Mouse (Mus musculus): ENCODE measurements around the gene Sfmbt2. TPM values are rescaled to one million over a fixed set of nuclear protein-coding genes. Genes with fewer than 3 reads are reported as not detected.
A peak's percentile ranks its signal among the peaks of the same experiment; 100 is the strongest.

Sfmbt2 gene
- total RNA-seq, 4 experiments from 2014 or later, result 0.12 to 0.35 (median 0.32) TPM

DNA sequence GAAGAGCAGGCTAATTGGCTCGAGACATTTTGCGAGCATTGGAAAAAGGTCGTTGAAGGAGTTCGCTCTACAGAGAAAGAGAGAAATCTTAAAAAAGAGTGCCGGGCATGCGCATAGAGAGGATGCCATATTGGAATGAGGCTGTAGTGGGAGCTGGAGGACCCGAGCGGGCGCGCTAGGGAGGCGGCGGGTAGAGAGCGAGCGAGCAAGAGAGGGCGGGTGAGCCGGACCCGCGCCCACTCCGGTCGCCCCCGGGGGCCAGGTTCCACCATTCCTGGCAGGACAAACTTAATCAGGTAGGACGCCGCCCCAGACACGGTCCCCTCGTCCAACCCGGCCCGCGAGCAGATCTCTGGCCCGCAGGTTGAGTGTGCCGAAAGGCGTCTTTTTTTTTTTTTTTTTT lies 2.0 kb downstream of the Sfmbt2 start:
- peak; percentile 29 for DNase-seq (ENCODE audit: low spot score)

DNA sequence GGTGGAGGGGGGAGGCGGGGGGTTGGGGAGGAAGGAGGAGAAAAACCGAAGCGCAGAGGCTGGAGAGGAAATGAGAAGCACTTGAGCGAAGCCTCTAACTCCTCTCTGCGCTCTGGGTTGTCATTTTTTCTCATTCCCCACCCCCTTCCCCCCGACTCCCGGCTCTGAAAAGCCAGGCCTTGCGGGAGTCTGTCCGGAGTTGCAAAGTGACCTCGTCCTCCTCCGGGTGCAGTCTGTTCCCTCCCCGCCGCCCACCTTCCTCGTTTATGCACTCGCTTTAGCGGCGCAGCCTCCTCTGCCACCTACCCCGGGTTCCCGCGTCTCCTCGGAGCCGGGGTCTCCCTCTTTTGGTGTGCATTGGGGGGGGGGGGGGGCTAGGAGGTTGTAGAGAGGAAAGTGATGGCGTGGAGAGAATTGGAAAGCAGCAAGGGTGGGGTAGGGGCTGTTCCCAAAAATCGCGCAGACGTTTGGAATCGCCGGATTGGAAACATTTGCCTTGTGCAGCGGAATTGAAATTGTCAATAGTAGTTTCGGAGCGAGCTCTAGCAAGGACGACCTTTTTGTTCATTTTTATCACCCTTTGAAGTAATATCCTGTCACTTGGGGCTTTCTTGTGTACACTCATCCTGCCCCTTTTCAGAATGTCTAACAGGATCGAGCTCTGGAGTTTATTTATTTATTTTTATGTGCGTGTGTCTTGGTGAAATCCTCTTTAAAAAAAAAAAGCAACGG lies 2.6 kb downstream of the Sfmbt2 start:
- no peak for DNase-seq (ENCODE audit: low spot score)

DNA sequence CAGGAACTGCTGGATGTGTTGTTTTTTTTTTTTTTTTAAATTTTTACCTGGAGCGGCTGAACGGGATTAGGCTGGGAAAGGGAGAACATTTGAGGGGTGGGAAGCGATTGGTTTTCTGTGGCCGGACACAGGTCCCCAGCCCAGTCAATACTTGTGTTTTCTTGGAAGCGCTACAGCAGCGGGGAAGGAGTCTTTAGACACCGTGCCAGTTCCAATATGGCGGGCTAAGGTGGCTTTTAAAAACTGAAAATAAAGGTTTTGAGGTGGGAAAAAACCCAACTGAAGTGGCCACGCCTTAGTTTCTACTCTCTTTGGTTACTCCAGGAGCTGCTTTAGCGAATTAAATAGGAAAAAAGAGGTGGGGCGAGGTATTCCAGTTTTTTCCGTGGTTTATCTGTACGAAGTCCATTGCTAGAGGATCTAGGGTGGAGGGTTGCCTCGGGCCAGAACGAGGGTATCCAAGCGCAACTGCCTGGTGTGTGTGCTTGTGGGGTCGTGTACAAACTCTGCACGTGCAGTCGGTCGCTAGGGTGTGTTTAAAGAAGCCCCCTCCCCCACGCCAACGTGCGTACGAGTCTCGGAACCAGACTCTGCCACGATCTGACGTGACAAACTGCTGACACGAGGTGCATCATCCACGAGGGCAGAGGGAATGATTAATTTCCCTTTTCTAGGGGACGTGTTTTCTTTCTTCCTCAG lies 3.3 kb downstream of the Sfmbt2 start:
- no peak for DNase-seq (ENCODE audit: low spot score)

DNA sequence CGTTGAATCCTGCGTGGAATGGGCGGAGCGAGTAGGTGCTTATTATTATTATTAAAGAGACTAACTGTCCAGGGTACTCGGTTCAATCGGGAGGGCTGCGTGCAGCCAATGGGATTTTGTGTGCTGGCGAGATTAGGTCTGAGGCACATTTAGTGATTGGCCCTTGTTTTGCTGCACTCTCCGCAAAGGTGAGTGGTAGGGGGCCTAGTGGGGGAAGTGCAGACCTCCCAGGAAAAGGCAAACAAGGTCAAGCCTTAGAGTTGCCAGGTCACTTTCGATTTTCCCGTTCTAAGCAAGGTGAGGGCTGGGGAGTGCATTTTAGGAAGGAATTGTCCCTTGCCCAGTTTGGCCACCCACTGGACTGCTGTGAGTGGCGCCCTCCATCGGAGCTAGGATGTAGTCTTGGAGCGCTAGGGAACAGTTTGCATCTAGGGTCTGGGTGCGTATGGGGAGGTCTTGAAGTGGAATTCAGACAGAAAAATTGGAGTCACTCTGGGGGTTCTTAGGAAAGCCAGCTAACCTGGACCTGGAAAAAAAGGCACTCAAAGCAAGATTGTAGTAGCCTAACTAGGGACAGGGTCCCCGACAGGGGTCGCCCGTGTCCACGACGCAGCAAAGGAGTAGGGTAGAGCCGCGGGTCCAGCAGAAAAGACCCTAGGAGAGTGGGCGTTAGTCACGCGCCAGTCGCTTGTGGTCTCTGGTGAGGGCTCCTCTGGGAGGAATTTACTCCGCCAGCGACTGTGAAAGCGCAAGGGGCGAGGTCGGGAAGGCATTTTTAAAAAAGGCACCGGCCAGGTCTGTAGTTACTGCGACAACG lies 4.1 kb downstream of the Sfmbt2 start:
- no peak for DNase-seq (ENCODE audit: low spot score)

DNA sequence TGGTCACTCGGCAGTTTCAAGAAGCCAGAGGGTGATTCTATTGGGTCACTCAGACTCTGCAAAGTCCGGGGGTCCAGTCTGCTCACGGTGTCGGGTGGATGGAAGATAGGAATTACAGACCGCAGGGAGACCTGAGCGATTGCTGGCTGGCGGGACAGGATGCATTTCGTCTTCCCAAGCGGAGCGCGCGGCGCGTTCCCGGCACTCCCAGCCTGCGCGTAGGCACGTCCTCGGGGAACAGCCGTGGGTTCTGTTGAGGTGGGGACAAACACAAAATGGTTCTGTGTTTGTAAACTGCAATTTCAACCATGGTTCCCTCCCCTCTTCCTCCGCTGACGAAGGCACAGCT lies 4.7 kb downstream of the Sfmbt2 start:
- no peak for DNase-seq (ENCODE audit: low spot score)

DNA sequence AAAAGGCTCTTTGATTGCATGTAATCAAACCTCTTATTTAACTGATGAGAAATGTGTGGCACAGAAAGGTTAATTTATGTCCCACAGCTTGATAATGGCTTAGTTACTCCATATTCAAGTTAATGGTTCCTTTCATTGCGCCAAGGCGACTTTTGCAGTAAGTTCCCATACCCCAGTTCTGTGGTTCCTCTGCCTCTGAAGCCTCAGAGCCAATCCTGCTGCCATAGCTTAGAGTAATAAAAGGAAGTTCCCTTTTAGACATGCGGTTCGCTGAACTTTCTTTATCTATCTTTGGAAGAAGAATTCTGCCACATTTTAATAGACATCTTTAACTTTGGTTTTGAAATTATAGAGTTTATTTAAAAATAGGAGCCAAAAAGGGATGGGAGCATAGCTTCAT lies 19.7 kb downstream of the Sfmbt2 start:
- no peak for DNase-seq (ENCODE audit: low spot score)

DNA sequence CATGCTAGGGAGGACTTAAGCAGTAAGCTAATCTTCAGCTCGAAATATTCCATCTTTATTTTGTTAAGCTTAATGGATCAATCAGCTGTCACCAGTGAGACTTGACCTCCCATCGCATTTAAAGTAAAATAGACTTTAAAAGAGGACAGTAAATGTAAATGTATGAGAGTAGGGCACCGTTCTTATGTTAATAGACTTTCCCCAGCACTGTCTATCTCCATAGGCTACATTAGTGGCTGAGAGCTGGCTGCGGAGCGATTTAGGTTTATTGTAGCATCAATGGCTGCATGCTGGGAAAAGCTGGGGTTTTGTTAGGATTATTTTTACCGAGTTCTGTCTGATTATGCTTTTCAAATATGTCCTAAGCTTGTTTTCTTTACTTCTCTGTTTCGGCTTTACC lies 20.5 kb downstream of the Sfmbt2 start:
- no peak for DNase-seq (ENCODE audit: low spot score)

DNA sequence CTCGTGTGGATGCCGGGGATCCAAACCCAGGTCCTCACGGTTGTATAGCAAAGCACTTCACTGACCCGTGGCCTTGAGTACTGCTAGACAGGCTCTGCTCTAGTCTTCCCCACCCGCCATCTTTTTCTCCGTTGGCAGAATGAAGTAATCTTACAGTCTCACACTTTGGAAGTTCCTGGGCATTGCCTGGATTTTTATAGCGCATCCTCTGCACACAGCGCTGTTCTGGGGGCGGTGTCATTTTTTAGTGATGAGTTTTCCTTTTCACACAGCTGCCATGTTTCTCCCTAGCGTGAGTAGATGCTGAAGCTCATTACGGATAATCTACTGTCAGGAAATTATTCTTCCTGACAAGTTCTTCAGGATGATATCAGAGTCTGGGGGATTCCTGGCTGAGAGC lies 24.8 kb downstream of the Sfmbt2 start:
- no peak for DNase-seq (ENCODE audit: low spot score)

DNA sequence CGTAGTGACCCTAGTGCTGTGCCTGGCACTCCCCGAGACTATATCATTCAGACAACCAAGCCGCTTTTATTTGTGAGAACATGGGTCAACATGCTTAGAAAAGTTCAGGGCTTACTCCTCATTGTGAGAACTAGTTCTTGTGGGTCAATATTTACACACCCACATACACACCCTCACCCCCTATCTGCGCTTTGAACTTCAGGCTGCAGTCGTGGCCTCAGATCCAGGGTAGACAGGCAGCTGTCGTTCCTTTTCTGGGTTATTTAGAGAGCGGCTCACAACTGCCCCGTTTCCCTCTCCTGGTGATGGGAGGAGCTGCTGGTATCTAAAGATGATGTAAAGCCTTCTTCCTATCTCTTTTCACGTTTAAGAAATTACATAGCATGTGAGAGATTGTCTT lies 27.5 kb downstream of the Sfmbt2 start:
- DNase-seq (ENCODE audit: low spot score), result no peak

DNA sequence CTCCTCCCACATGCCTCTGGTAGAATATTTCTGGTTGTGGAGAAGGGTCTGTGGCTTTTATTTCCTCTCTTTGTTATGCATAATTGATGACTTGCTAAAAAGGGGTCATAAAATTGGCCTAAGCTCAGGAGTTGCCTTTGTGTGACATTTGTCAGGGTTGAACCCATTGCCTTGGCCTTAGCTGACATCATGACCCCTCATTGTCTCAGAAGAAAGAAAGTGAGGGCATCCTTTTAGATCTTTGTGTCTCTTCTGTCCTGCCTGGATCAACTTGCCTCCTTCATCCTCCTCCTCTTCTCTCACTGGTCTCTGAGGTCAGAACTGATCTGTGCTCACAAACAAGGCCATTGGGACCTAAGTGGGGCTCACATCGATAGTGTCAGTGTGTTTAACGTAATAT lies 35.8 kb downstream of the Sfmbt2 start:
- no peak for DNase-seq (ENCODE audit: low spot score)

DNA sequence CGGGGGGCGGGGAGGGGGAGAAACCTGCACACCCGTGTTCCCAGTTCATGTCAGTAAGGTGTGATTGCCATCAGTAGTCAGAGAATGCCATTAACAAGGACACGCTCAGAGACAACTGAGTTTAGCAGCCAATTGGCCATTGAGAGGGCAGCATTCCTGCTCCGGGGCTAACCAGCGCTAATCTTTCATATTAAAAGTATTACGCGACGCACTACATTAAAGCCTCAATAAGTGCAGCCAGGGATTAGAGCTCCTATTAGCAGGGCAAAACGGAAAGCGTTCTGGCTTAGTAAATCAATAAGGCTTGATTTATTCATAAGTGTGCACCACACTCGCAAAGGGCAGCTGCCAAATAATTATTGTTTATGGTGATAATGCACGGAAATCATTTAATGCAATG lies 39.1 kb downstream of the Sfmbt2 start:
- no peak for DNase-seq (ENCODE audit: low spot score)

DNA sequence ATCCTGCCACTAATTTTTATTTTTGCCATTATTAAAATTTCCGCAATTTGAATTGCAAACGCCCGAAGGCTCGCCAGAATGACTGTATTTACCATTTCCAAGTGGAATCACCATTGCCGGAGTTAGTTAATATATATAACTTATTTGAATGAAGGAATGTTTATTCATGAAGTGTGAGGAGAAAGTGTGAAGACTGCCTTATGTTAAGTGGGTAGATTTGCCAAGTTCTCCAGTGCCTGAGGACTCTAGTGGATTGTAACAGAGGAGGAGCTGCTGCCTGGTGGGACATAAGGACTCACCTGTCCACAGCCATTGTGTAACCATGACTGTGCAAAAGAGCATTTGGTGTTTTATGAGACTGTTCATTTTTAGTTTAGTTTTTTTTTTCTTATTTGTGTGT lies 39.8 kb downstream of the Sfmbt2 start:
- DNase-seq (ENCODE audit: low spot score), result no peak

DNA sequence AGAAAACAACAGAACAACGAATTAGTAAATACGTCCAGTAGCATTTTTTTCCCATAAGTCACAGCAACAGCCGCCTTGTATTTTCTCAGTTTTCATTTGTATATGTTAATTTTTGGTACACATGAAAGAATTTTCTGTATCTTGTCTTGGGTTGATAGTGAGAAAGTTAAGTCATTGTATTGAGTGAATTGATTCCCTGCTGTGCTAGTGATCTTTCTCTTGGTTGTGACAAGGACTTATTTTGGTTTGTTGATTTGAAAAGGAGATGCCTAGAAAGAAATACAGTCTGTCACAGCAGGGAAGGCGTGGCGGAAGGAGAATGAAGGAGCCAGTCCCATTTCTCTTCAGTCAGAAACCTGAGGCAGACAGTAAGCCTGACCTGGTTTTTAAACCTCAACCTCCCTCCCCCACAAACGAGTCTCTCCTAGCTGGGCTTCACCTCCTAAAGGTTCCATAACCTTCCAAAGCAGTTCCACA lies 50.7 kb downstream of the Sfmbt2 start:
- no peak for DNase-seq (ENCODE audit: low spot score)

DNA sequence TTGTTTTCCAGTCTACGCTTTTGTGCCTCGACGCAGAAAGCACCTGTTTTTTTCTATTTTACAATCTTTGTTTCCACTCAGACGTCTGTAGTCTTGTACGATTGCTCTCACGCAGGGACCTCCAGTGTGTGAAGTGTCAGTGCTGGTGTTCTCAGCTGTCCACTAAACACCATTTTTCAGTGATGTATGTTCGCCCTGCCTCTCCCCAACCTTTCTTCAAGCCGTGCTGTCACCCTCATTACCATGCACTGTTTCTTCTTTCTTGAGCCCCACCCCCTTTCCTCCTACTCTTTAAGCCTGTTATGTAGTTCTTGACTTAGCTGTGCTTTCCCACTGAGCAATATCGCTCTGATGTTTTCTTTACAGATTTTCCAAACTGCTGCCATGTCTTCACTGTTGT lies 67.0 kb downstream of the Sfmbt2 start:
- DNase-seq (ENCODE audit: low spot score), result no peak

DNA sequence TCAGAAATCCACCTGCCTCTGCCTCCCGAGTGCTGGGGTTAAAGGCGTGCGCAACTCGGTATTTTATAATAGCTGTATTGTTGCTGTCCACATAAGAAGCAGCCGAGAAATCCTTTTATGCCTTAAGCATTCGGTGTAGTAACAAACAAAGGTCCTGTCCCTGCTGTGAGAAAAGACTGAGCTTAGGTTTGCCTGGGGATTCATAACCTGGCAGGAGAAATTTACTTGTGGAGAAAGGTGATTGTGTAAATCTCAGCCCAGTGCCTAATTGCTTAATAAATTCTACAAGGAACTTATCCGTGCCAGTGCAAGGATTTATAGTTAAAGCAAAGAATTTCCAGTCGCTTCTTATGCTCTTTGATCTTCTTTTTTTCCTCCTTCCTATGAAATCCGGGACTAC lies 71.5 kb downstream of the Sfmbt2 start:
- no peak for DNase-seq (ENCODE audit: low spot score)

DNA sequence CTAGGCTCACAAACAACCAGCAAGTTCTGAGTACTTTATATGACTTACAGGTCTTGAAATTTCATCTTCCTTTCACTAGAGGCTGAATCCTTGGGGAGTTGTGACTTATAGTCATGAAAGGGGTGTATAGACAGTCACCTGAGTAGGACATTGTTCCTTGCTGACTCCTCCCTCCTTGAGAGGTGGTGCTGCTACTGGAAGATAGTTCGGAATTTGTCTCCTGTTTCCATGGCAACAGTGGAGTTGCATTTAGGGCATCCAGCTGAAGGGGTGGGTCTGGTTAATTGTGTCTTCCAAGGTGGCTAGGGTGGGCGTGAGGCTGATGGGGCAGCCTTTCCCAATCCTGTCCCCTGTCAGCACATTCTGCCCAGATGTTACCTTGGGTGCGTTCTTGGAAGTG lies 83.3 kb downstream of the Sfmbt2 start:
- DNase-seq (ENCODE audit: low spot score), result no peak

DNA sequence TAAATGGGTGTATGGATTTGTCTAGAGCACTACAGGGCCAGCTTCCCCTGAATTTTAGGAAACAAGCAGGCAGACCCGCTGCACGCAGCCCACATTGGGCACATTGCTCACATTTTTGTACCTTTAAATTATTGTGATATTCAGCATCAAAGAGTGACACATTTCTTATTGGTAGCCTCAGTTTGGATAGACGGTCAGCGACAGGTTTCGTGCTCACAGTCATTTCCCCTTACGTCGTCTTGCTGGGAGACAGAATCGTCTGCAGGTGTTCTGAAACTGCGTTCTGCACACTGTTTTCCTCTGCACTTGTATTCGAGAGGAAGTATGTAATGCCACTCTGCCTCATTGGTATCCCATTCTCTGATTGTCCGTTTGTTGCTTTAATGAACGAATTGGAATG lies 88.0 kb downstream of the Sfmbt2 start:
- DNase-seq (ENCODE audit: low spot score), result no peak

DNA sequence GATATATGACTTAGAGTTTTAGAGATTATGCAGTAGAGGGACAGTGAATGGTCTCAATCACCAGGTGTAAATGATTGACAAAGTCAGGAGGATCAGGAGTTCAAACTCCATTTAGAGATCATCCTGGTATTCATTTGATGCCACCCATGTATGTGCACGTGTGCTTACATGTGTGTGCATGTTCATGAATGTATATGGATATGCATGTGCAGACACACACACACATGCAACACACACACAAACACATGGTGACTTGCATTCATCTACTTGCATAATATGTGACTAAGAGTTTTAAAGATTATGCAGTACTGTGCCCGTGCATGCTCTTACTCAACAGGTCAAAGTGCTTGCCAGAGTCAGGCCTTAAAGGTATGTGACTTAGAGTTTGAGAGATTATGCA lies 146.2 kb downstream of the Sfmbt2 start:
- DNase-seq (ENCODE audit: low spot score), result no peak

DNA sequence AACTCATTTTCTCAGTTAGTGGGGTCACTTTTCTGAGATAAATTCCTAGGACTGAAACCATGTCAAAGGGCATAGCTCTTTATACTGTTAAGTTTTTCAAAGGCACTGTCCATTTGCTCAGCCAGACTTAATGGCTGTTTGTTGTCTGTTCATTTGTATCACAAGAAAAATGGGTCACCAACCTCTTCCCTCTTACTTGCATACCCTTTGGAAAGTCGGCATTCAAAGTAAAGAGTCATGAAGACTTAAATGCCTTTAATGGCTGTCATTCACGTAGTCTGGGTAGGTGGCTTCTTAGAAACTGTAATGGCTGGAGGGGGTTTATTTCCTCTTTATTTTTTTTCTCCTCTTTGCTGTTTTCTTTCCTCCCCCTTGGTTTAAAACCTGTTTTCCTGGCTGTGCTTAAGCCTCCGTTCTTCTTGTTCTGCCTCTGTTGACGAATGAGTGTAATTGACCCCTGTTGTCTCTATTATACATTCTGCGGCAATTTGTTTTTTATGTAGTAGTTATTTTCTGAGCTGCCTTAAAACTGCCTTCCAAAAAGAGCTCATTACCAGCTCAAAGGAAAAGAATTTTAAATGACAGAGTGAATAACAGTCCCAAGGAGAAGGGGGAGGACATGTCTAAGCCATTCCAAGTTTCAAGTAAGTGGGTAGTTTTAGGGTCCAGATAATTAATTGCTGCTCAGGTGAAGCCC lies 151.6 kb downstream of the Sfmbt2 start:
- DNase-seq (ENCODE audit: low spot score), result no peak

DNA sequence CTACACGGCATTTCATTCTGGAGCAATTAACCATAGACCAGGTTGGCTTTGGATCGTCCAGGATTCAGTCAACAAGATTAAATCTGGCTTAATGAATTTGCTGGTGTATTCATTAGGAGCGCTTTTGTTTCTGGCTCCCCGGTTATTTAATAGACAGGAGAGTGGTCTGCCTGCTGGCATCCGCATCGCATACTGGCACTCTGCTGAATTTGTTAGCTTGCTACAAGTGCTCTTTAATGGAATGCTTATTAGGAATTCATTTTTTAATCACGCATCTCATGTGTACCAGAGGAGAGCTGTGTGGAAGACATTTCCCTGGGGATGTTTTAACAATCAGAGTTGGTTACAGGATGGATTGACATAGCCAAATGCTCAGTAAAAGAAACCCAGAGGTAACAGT lies 155.3 kb downstream of the Sfmbt2 start:
- DNase-seq (ENCODE audit: low spot score), result no peak

DNA sequence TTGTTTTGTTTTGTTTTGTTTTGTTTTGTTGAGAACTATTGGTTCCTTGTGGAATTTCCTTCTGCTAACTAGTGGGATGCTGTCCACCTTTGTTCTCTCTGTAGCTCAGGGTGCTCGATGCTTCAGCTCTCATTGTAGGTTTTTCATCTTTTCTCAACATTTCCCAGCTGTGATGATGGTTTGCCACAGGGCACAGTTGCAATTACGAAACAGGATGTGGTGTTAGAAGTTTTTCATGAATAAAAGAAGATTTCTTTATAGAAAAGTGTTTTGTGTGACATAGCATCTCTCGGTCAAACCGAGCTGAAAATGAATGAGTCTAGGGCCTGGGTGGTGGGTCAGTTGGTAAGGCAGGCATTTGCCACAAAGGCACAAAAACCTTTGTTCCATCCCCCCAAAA lies 171.5 kb downstream of the Sfmbt2 start:
- DNase-seq (ENCODE audit: low spot score), result no peak

DNA sequence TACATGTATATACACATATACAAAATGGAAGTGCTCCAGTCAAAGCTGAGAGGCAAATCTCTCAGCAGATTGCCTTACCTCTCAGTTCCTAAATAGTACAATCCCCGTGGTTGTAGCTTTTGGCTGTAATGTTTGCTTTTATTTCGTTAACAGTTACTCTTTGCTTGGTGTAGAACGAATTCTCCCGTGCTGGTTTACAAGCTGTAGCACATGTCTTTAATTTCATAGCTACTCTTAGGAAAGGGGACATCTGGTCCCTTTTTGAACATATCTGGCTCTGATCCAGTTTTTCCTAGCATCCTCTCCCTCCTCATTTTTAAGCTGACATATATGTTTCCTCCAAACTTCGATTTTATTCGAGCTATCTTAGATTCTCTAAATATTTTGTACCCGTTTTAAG lies 172.1 kb downstream of the Sfmbt2 start:
- no peak for DNase-seq (ENCODE audit: low spot score)

All from heart, adult 8-10 months (tissue).